Mouse (Mus musculus) heart, postnatal 25 days (tissue): ENCODE measurements around the gene Olfr322. TPM values are rescaled to one million over a fixed set of nuclear protein-coding genes. Genes with fewer than 3 reads are reported as not detected.
"Not testable (repeated sequence)": the region's sequence is repeated elsewhere in the genome, so short reads cannot be mapped to it uniquely, and the experiment has no call there.

Experiments
- DNase-seq: peaks from one replicate; pipeline ENCODE4 v3.0.0; 2022; ENCODE audit warnings: low spot score
- intact Hi-C: fragments of 180-260 bp; cut with DNase I; formaldehyde crosslinking; loops from one replicate; pipeline ENCODE4 v1.15.1; 2025
- total RNA-seq, 2 experiments: library from RNA; stranded (reverse); gene quantifications; 2 replicates each; pipeline ENCODE4 v1.2.3; 2021

Olfr322 gene
- total RNA-seq, 2 experiments from 2014 or later, result not detected

DNA sequence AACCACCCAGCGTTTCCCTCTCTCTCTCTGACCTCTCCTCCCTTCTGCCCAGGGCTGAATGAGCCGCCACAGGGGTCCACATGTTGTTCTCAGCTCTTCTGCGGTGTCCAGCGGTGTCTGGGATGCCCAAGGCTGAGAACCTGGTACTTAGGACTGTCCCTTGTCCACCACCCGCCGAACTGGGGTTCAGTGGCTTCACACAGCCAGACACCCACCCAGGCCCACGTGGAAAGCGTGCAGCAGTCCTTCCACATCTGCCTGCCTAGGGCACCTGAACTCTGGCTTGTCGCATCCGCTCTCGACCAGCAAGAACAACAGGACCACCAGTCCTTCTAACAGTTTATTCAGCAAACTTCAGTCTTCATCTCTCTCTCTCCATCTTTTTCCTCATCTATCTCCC lies 50.5 kb downstream of the Olfr322 start:
- intact Hi-C loops, result no loop called here

DNA sequence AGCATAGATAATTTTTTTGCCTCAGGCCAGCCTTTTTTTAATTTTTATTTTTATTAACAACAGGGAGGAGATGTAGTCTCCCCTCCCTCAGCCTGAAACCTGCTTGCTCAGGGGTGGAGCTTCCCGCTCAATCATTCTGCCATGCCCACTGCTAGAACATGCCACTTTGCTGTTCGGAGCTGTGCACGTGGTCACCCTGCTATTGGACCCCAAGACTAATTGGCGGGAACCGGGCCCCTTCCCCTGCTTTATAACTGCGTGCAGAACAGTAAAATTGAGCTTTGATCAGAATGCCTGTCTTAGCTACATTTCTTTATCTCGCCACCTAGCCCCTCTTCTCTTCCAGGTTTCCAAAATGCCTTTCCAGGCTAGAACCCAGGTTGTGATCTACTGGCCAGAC lies 59.1 kb downstream of the Olfr322 start:
- intact Hi-C loops, DNase-seq: not testable (repeated sequence)

More for the DNA sequence above, 50.5 kb downstream of the Olfr322 start:
- DNase-seq, result no peak

Other genes with a start within 250 kb of the Olfr322 start
- gene 1810065E05Rik, start 237.7 kb upstream of the Olfr322 start, total RNA-seq, result not detected
- not detected for gene Gm12253, start 226.2 kb upstream of the Olfr322 start, total RNA-seq
- gene Lypd9, start 205.9 kb upstream of the Olfr322 start, total RNA-seq, result not detected
- not detected for gene Olfr30, start 196.5 kb upstream of the Olfr322 start, total RNA-seq
- not detected for gene Olfr332, start 166.2 kb upstream of the Olfr322 start, total RNA-seq
- gene Olfr331, start 156.2 kb upstream of the Olfr322 start, total RNA-seq, result not detected
- not detected for gene Olfr330, start 123.9 kb upstream of the Olfr322 start, total RNA-seq
- not detected for gene Olfr329-ps, start 112.4 kb upstream of the Olfr322 start, total RNA-seq
- not detected for gene Olfr328, start 103.1 kb upstream of the Olfr322 start, total RNA-seq
- gene Olfr224, start 88.2 kb upstream of the Olfr322 start, total RNA-seq, result not detected
- not detected for gene Olfr325, start 81.1 kb upstream of the Olfr322 start, total RNA-seq
- not detected for gene Olfr324, start 63.7 kb upstream of the Olfr322 start, total RNA-seq
- 10 to 100 TPM in 1 of 2 experiments, 1 to 10 TPM in 1; 8.1 to 18.7 TPM for gene 2210407C18Rik, start 42.7 kb upstream of the Olfr322 start, total RNA-seq
- gene Olfr323, start 28.3 kb upstream of the Olfr322 start, total RNA-seq, result not detected
- under 1 TPM in 1 of 2 experiments, not detected in 1; 0.10 TPM for gene Trim58, start 18.3 kb upstream of the Olfr322 start, total RNA-seq
- not detected for gene Olfr320, start 22.3 kb downstream of the Olfr322 start, total RNA-seq
- not detected for gene Olfr319, start 40.4 kb downstream of the Olfr322 start, total RNA-seq
- not detected for gene Olfr318, start 65.2 kb downstream of the Olfr322 start, total RNA-seq
- not detected for gene Olfr317, start 80.4 kb downstream of the Olfr322 start, total RNA-seq
- not detected for gene Olfr316, start 94.0 kb downstream of the Olfr322 start, total RNA-seq
- gene Olfr315, start 114.4 kb downstream of the Olfr322 start, total RNA-seq, result not detected
- gene Olfr314, start 124.2 kb downstream of the Olfr322 start, total RNA-seq, result not detected
- not detected for gene Fam183b, start 143.2 kb downstream of the Olfr322 start, total RNA-seq
- not detected for gene Olfr313, start 156.2 kb downstream of the Olfr322 start, total RNA-seq
- not detected for gene Olfr312, start 170.5 kb downstream of the Olfr322 start, total RNA-seq
- gene Olfr311, start 180.5 kb downstream of the Olfr322 start, total RNA-seq, result not detected
- 1 to 10 TPM; 2.1 to 2.3 TPM for gene Gm12258, start 188.4 kb downstream of the Olfr322 start, total RNA-seq
- 1 to 10 TPM; 1.4 to 2.3 TPM for gene 2810021J22Rik, start 208.4 kb downstream of the Olfr322 start, total RNA-seq
- gene Zfp39, start 245.4 kb downstream of the Olfr322 start, total RNA-seq, result 1 to 10 TPM; 3.4 to 4.1 TPM